Mouse (Mus musculus): Measurements from ENCODE around the gene Bloc1s5. TPM values are rescaled to one million over a fixed set of nuclear protein-coding genes. Genes with fewer than 3 reads are reported as not detected.

The Bloc1s5 gene
- polyA plus RNA-seq, 1 experiment: 3.5 TPM

DNA sequence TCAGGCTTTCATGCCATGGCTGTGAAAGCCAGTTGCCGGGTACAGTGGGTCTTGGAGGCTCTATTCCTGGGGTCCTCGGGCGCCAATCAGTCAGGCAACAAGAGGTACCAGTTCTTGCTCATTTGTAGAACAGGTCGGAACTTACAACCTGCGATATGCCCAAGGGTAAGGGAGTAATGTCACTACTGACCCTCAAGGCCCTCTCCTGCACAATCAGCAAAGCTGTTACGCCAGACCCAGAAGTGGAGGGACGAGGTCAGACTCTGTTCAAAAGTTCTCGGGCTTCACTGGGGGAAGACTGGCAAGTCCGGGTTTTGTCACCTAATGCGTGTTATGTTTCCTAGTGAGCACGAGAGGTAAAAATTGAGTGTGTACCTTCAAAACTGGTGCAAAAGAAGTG lies 34.1 kb downstream of the Bloc1s5 start:
- no peak overlapping the region for H3K27ac ChIP-seq (ENCODE audit: control insufficient read depth, insufficient read depth, low read length)
- no peak for DNase-seq
- TF ChIP-seq POLR2A (IDR thresholded peaks at IDR 0.05; ENCODE audit: control insufficient read depth, extremely low read depth, insufficient read depth, low read length, poor library complexity) (no peak), CTCF (IDR thresholded peaks at IDR 0.05; ENCODE audit: borderline replicate concordance, control insufficient read depth, extremely low read depth, insufficient read depth, low read length, poor library complexity) (no peak)
- no peaks in the 10 kb centered on the region for H3K36me3 ChIP-seq (ENCODE audit: control insufficient read depth, insufficient read depth, low read length)
- H3K4me3 ChIP-seq (ENCODE audit: control insufficient read depth, insufficient read depth, low read length): no peak overlapping the region
- H3K4me1 ChIP-seq (replicated peaks; ENCODE audit: control insufficient read depth, insufficient read depth, low read length): no peaks in the 10 kb centered on the region
- 98% methylated on average over 11 of the region's 11 CpGs for WGBS
- H3K27me3 ChIP-seq (ENCODE audit: control insufficient read depth, insufficient read depth, low read length): no peaks in the 10 kb centered on the region

DNA sequence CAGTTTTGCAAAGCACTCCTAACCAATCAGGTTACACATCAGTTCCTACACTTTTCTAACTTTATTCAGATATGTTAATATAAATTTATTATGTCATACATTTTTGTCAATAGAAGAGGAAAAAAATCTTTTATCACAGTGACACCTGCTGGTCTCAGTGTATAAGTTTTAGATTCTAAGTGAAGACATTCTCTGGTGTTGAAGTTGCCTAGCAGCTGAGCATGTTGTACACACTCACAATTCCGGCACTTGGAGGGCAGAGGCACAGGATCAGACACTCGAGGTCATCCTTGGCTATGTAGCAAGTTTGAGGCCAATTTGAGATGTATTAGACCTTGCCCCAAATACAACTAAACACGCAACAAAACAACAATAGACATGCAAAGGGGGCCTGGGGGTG lies 37.8 kb downstream of the Bloc1s5 start:
- no peaks in the 10 kb centered on the region; the same call in 1 of the 2 replicates for H3K27me3 ChIP-seq (ENCODE audit: control insufficient read depth, insufficient read depth, low read length)
- H3K36me3 ChIP-seq (ENCODE audit: control insufficient read depth, insufficient read depth, low read length): no peaks in the 10 kb centered on the region
- no peak for DNase-seq
- H3K4me1 ChIP-seq (replicated peaks; ENCODE audit: control insufficient read depth, insufficient read depth, low read length): no peaks in the 10 kb centered on the region
- TF ChIP-seq CTCF (IDR thresholded peaks at IDR 0.05; ENCODE audit: borderline replicate concordance, control insufficient read depth, extremely low read depth, insufficient read depth, low read length, poor library complexity): no peak
- WGBS: 84% methylated on average over 3 of the region's 3 CpGs
- no peak overlapping the region for H3K27ac ChIP-seq (ENCODE audit: control insufficient read depth, insufficient read depth, low read length)
- H3K4me3 ChIP-seq (ENCODE audit: control insufficient read depth, insufficient read depth, low read length): no peak overlapping the region

DNA sequence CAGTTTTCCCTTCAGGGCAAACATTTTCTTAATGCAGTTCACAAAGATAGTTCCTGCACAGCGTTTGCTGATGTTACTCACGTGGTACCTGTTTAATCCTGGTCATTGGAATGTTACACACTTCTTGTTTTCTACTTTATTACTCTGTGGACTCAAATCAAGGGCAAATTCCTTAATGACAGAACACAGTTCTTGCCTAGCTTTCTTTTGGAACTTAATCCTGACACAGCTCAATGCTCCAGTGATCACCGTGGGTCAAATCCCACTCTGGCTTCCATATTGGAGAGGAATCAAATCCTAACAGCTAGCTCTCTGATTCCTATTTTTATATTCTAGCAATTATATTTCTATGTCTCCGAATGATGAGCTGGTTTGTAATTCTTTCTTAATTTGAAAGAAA lies 38.4 kb downstream of the Bloc1s5 start:
- DNase-seq: no peak

DNA sequence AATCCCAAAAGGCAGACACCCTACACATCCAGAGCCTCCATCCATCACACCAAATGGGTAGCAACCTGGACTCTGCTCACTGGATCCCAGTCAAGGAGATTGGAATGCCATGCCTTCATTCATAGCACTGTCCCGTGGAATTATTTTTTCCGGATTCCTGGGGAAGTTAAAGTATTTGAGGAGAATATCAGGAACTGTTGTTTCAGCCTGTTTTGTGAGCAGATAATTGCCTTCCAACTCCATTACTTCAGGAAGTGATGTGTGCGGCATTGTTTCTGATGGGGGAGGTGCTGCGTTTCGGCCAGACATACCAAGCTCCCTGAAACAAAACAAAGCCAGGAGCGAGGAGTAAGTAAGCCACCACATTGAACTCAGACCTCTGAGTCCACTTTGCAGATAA lies 41.8 kb downstream of the Bloc1s5 start:
- Histone ChIP-seq H3K36me3 (ENCODE audit: control insufficient read depth, insufficient read depth, low read length) (no peaks in the 10 kb centered on the region), H3K4me3 (ENCODE audit: control insufficient read depth, insufficient read depth, low read length) (no peak overlapping the region), H3K27me3 (ENCODE audit: control insufficient read depth, insufficient read depth, low read length) (no peaks in the 10 kb centered on the region; the same call in 1 of the 2 replicates), H3K27ac (ENCODE audit: control insufficient read depth, insufficient read depth, low read length) (no peak overlapping the region), H3K4me1 (replicated peaks; ENCODE audit: control insufficient read depth, insufficient read depth, low read length) (no peaks in the 10 kb centered on the region)
- TF ChIP-seq POLR2A (IDR thresholded peaks at IDR 0.05; ENCODE audit: control insufficient read depth, extremely low read depth, insufficient read depth, low read length, poor library complexity) (no peak), CTCF (IDR thresholded peaks at IDR 0.05; ENCODE audit: borderline replicate concordance, control insufficient read depth, extremely low read depth, insufficient read depth, low read length, poor library complexity) (no peak)
- 27% methylated on average over 6 of the region's 6 CpGs for WGBS
- no peak for DNase-seq

More for the DNA sequence above, 38.4 kb downstream of the Bloc1s5 start:
- Histone ChIP-seq H3K27me3 (ENCODE audit: control insufficient read depth, insufficient read depth, low read length) (no peaks in the 10 kb centered on the region; the same call in 1 of the 2 replicates), H3K36me3 (ENCODE audit: control insufficient read depth, insufficient read depth, low read length) (no peaks in the 10 kb centered on the region), H3K4me3 (ENCODE audit: control insufficient read depth, insufficient read depth, low read length) (no peak overlapping the region), H3K27ac (ENCODE audit: control insufficient read depth, insufficient read depth, low read length) (no peak overlapping the region), H3K4me1 (replicated peaks; ENCODE audit: control insufficient read depth, insufficient read depth, low read length) (no peaks in the 10 kb centered on the region)
- WGBS: 93% methylated on average over 4 of the region's 4 CpGs
- TF ChIP-seq POLR2A (IDR thresholded peaks at IDR 0.05; ENCODE audit: control insufficient read depth, extremely low read depth, insufficient read depth, low read length, poor library complexity) (no peak), CTCF (IDR thresholded peaks at IDR 0.05; ENCODE audit: borderline replicate concordance, control insufficient read depth, extremely low read depth, insufficient read depth, low read length, poor library complexity) (no peak)

DNA sequence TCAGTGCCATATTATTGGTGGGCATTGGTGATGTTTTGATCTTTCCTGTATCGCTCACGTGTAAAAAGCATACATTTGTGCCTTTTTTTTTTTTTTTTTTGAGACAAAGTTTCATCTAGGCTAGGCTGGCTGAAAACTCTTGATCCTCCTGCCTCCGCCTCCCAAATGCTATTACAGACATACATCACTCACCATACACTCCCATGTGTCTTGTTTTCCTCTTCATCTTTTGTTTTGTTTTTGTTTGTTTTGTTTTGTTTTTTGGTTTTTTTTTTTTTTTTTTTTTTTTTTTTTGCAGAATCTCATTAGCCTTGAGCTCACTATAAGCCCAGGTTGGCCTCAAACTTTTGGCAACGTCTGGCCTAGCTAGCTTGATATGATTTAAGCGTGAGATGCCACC lies 47.6 kb downstream of the Bloc1s5 start:
- TF ChIP-seq POLR2A (IDR thresholded peaks at IDR 0.05; ENCODE audit: control insufficient read depth, extremely low read depth, insufficient read depth, low read length, poor library complexity): no peak
- TF ChIP-seq CTCF (IDR thresholded peaks at IDR 0.05; ENCODE audit: borderline replicate concordance, control insufficient read depth, extremely low read depth, insufficient read depth, low read length, poor library complexity): no peak
- 92% methylated on average over 5 of the region's 5 CpGs for WGBS

DNA sequence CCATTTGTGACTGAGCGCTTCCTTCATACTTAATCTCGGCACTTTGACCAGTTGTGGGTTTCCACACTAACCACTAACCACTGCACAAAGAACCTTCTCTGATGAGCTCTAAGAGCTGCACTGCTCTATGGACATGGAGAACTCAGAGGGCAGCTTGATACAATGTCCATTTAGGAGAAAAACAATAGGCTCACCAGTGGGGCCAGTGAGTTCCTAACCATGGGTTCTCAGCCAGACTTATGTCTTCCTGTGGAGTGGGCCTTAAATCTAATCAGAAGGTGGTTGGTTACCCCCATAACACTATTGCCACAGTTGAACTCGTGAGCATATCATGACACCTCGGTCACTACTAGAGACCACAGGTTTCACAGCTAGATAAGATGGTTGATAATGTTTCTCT lies 48.5 kb downstream of the Bloc1s5 start:
- 50% methylated on average over 4 of the region's 4 CpGs for WGBS
- Histone ChIP-seq H3K4me1 (replicated peaks; ENCODE audit: control insufficient read depth, insufficient read depth, low read length) (no peaks in the 10 kb centered on the region), H3K27ac (ENCODE audit: control insufficient read depth, insufficient read depth, low read length) (no peak overlapping the region), H3K4me3 (ENCODE audit: control insufficient read depth, insufficient read depth, low read length) (no peak overlapping the region), H3K27me3 (ENCODE audit: control insufficient read depth, insufficient read depth, low read length) (no peaks in the 10 kb centered on the region), H3K36me3 (ENCODE audit: control insufficient read depth, insufficient read depth, low read length) (no peaks in the 10 kb centered on the region)
- no peak for TF ChIP-seq POLR2A (IDR thresholded peaks at IDR 0.05; ENCODE audit: control insufficient read depth, extremely low read depth, insufficient read depth, low read length, poor library complexity)
- TF ChIP-seq CTCF (IDR thresholded peaks at IDR 0.05; ENCODE audit: borderline replicate concordance, control insufficient read depth, extremely low read depth, insufficient read depth, low read length, poor library complexity): no peak
- no peak for DNase-seq

More for the DNA sequence above, 47.6 kb downstream of the Bloc1s5 start:
- no peaks in the 10 kb centered on the region for H3K36me3 ChIP-seq (ENCODE audit: control insufficient read depth, insufficient read depth, low read length)
- no peak for DNase-seq
- no peak overlapping the region for H3K27ac ChIP-seq (ENCODE audit: control insufficient read depth, insufficient read depth, low read length)
- H3K27me3 ChIP-seq (ENCODE audit: control insufficient read depth, insufficient read depth, low read length): no peaks in the 10 kb centered on the region; the same call in 1 of the 2 replicates
- H3K4me1 ChIP-seq (replicated peaks; ENCODE audit: control insufficient read depth, insufficient read depth, low read length): no peaks in the 10 kb centered on the region
- H3K4me3 ChIP-seq (ENCODE audit: control insufficient read depth, insufficient read depth, low read length): no peak overlapping the region

DNA sequence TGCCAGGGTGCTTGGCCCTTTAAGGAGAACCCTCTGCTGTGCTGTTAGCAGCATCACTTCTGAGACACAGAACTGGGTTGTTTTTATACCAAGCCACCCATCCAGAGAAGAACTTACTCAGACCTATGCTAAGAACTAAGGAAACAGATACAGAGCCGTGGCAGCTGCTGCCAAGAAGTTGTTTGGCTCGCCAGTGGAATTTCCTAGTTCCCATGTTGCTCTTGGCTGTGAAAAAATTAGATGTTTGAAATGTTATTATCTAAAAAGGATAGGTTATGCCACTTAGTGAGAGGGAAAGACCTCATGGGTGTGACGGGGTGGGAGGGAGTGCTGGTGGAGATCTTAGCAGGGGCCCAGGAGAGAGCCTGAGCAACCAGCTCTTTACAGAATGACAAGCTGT lies 52.1 kb downstream of the Bloc1s5 start:
- Histone ChIP-seq H3K27me3 (ENCODE audit: control insufficient read depth, insufficient read depth, low read length) (peaks cover 2% of the 10 kb centered on the region; the same call in 1 of the 2 replicates), H3K27ac (ENCODE audit: control insufficient read depth, insufficient read depth, low read length) (no peak overlapping the region), H3K36me3 (ENCODE audit: control insufficient read depth, insufficient read depth, low read length) (no peaks in the 10 kb centered on the region), H3K4me3 (ENCODE audit: control insufficient read depth, insufficient read depth, low read length) (no peak overlapping the region), H3K4me1 (replicated peaks; ENCODE audit: control insufficient read depth, insufficient read depth, low read length) (0 out of 2 replicates have a peak, but pooled peaks cover 6% of the 10 kb centered on the region)
- no peak for DNase-seq
- 71% methylated on average over 3 of the region's 3 CpGs for WGBS
- TF ChIP-seq CTCF (IDR thresholded peaks at IDR 0.05; ENCODE audit: borderline replicate concordance, control insufficient read depth, extremely low read depth, insufficient read depth, low read length, poor library complexity) (no peak), POLR2A (IDR thresholded peaks at IDR 0.05; ENCODE audit: control insufficient read depth, extremely low read depth, insufficient read depth, low read length, poor library complexity) (no peak)

Measured in thymus, adult 2 months (tissue).